Mouse (Mus musculus): Measurements from ENCODE around the gene Nr2c2ap. TPM values are rescaled to one million over a fixed set of nuclear protein-coding genes. Genes with fewer than 3 reads are reported as not detected.
A peak's percentile ranks its signal among the peaks of the same experiment; 100 is the strongest.

Nr2c2ap gene
- polyA plus RNA-seq, 1 experiment from 2014 or later, result 35.4 TPM

DNA sequence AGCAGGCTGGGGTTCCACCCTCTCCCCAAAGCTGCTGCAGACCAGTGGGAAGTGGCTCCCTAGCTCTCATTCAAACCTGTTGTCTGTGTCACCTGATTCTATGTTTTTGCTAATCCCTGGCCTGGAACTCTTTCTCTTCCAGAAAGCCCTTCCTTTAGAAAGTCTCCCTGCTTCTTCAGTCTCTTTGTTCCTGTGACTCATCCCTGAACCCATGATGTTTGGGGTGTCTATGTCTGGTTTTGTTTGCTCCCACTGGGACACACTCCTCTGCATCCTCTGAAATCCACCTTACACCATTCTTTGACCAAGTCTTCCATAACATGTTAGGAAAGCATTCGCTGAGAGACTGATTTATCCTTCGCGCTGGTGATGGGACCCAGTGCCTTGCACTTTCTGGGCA is 1.1 kb upstream of the Nr2c2ap start:
- WGBS, result 80% methylated on average over 3 of the region's 3 CpGs
- no peak overlapping the region for H3K4me2 ChIP-seq
- no peak overlapping the region for H3K9ac ChIP-seq (ENCODE audit: low read depth, low read length)
- H3K27ac ChIP-seq (ENCODE audit: low read depth, low read length), result no peak overlapping the region
- H3K4me3 ChIP-seq (ENCODE audit: low read depth, low read length), result no peak overlapping the region
- peaks cover 6% of the 10 kb centered on the region; the same call in 1 of the 2 replicates for H3K36me3 ChIP-seq (ENCODE audit: control insufficient read depth, insufficient read depth, low read length)
- no peaks in the 10 kb centered on the region for H3K9me3 ChIP-seq (ENCODE audit: control insufficient read depth, low read length)
- DNase-seq (ENCODE audit: low spot score) (no peak), ATAC-seq (replicated peaks; ENCODE audit: low FRiP score) (no peak)
- H3K27me3 ChIP-seq (replicated peaks; ENCODE audit: control insufficient read depth, insufficient read depth, low read length), result no peaks in the 10 kb centered on the region
- H3K4me1 ChIP-seq (replicated peaks; ENCODE audit: control insufficient read depth, insufficient read depth, low read length), result peaks cover 16% of the 10 kb centered on the region

DNA sequence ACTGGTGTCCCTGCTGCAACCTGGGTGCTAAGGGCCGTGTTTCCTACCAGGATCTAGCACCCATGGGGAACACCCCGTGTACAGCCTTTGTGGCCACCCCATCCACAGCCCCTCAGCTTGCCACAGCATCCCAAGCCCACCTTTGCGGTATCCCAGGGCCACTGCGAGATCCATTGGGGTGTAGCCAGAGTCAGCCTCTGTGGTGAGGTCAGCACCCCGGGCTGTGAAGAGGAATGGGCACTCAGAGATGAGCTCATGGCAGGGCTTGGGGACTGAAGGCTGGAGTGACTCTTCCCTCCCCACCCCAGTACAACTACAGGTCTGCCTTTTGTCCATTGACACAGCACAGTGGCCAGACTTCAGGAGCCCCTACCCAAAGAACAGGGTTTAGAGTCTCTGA is 3.0 kb downstream of the Nr2c2ap start:
- no peak for ATAC-seq (replicated peaks; ENCODE audit: low FRiP score)
- no peak overlapping the region for H3K4me2 ChIP-seq
- DNase-seq (ENCODE audit: low spot score), result no peak
- H3K4me3 ChIP-seq (ENCODE audit: low read depth, low read length), result no peak overlapping the region
- H3K9ac ChIP-seq (ENCODE audit: low read depth, low read length), result no peak overlapping the region
- H3K36me3 ChIP-seq (ENCODE audit: control insufficient read depth, insufficient read depth, low read length), result peaks cover 13% of the 10 kb centered on the region; the same call in 1 of the 2 replicates
- WGBS, result 86% methylated on average over 5 of the region's 5 CpGs
- no peak overlapping the region for H3K27ac ChIP-seq (ENCODE audit: low read depth, low read length)
- H3K27me3 ChIP-seq (replicated peaks; ENCODE audit: control insufficient read depth, insufficient read depth, low read length), result no peaks in the 10 kb centered on the region
- H3K9me3 ChIP-seq (ENCODE audit: control insufficient read depth, low read length), result no peaks in the 10 kb centered on the region
- peaks cover 21% of the 10 kb centered on the region for H3K4me1 ChIP-seq (replicated peaks; ENCODE audit: control insufficient read depth, insufficient read depth, low read length)

DNA sequence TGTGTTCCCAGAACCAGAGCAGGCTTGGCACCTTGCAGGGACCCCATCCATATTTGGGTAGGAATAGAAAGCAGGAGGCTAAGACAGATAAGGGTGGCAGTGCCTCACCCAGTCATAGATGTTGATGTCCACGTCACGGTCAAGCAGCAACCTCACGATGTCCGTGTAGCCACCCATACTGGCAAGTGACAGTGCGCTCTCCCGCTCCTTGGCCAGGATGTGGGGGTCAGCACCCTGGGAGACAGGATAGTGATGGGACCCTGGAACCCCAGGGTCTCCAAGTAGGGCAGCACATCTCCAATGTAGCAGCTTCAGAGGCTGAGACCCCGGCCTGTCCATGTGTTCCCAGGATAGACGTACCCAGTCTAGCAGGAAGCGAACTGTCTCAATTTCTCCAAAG is 3.8 kb downstream of the Nr2c2ap start:
- Histone ChIP-seq H3K4me2 (no peak overlapping the region), H3K4me3 (ENCODE audit: low read depth, low read length) (no peak overlapping the region), H3K4me1 (replicated peaks; ENCODE audit: control insufficient read depth, insufficient read depth, low read length) (peaks cover 21% of the 10 kb centered on the region), H3K27me3 (replicated peaks; ENCODE audit: control insufficient read depth, insufficient read depth, low read length) (no peaks in the 10 kb centered on the region), H3K36me3 (ENCODE audit: control insufficient read depth, insufficient read depth, low read length) (peaks cover 13% of the 10 kb centered on the region; the same call in 1 of the 2 replicates), H3K9ac (ENCODE audit: low read depth, low read length) (no peak overlapping the region), H3K27ac (ENCODE audit: low read depth, low read length) (no peak overlapping the region), H3K9me3 (ENCODE audit: control insufficient read depth, low read length) (no peaks in the 10 kb centered on the region)
- ATAC-seq (replicated peaks; ENCODE audit: low FRiP score) (no peak), DNase-seq (ENCODE audit: low spot score) (no peak)
- WGBS, result 81% methylated on average over 9 of the region's 9 CpGs

DNA sequence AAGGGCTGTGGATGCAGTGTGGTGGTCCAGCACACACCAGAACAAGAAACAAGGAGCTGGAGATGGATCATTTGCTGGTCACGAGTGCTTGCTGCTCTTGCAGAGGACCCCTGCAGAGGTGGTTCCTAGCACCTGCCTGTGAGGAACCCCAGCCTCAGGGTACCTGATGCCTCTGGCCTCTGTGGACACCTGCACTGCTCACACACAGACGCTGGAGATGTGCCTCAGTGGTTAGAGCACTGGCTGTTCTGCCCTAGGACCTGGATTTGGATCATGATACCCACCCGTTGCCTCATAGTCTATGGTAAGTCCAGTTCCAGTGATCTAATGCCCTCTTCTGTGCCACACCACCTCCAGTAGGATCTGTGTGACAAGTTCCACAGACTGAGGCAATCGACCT is 5.5 kb downstream of the Nr2c2ap start:
- 77% methylated on average over 4 of the region's 4 CpGs for WGBS
- Histone ChIP-seq H3K4me1 (replicated peaks; ENCODE audit: control insufficient read depth, insufficient read depth, low read length) (peaks cover 28% of the 10 kb centered on the region), H3K9ac (ENCODE audit: low read depth, low read length) (no peak overlapping the region), H3K9me3 (ENCODE audit: control insufficient read depth, low read length) (no peaks in the 10 kb centered on the region), H3K4me3 (ENCODE audit: low read depth, low read length) (no peak overlapping the region), H3K4me2 (no peak overlapping the region), H3K27me3 (replicated peaks; ENCODE audit: control insufficient read depth, insufficient read depth, low read length) (no peaks in the 10 kb centered on the region), H3K36me3 (ENCODE audit: control insufficient read depth, insufficient read depth, low read length) (peaks cover 13% of the 10 kb centered on the region; the same call in 1 of the 2 replicates), H3K27ac (ENCODE audit: low read depth, low read length) (no peak overlapping the region)
- DNase-seq (ENCODE audit: low spot score), result no peak
- no peak for ATAC-seq (replicated peaks; ENCODE audit: low FRiP score)

DNA sequence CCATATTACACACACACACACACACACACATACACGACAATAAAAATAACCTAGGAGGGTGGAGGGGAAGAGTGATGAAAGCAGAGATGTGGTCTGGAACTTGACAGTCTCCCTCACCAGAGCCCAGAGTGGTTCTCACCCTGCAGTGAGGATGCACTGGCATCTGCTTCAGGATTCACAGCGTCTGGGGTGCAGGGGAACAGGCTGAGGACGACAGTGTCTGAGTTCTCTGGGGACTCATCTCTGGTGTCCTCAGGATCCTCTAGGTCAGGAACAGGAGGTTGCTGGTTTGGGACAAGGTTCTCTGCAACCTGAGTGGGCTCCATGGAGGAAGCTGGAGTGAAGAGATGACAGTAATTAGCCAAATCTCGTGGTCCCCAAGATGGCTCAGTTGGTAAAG is 6.8 kb downstream of the Nr2c2ap start:
- no peaks in the 10 kb centered on the region for H3K27me3 ChIP-seq (replicated peaks; ENCODE audit: control insufficient read depth, insufficient read depth, low read length)
- H3K4me2 ChIP-seq, result peak overlapping the region; percentile 76
- peaks cover 16% of the 10 kb centered on the region for H3K4me1 ChIP-seq (replicated peaks; ENCODE audit: control insufficient read depth, insufficient read depth, low read length)
- ATAC-seq (replicated peaks; ENCODE audit: low FRiP score), result no peak
- H3K9me3 ChIP-seq (ENCODE audit: control insufficient read depth, low read length), result no peaks in the 10 kb centered on the region
- 80% methylated on average over 4 of the region's 4 CpGs for WGBS
- DNase-seq (ENCODE audit: low spot score), result no peak
- H3K27ac ChIP-seq (ENCODE audit: low read depth, low read length), result no peak overlapping the region
- peak overlapping the region; percentile 88 for H3K4me3 ChIP-seq (ENCODE audit: low read depth, low read length)
- peak overlapping the region; percentile 65; the same call in 1 of the 2 replicates for H3K9ac ChIP-seq (ENCODE audit: low read depth, low read length)
- peaks cover 16% of the 10 kb centered on the region for H3K36me3 ChIP-seq (ENCODE audit: control insufficient read depth, insufficient read depth, low read length)

DNA sequence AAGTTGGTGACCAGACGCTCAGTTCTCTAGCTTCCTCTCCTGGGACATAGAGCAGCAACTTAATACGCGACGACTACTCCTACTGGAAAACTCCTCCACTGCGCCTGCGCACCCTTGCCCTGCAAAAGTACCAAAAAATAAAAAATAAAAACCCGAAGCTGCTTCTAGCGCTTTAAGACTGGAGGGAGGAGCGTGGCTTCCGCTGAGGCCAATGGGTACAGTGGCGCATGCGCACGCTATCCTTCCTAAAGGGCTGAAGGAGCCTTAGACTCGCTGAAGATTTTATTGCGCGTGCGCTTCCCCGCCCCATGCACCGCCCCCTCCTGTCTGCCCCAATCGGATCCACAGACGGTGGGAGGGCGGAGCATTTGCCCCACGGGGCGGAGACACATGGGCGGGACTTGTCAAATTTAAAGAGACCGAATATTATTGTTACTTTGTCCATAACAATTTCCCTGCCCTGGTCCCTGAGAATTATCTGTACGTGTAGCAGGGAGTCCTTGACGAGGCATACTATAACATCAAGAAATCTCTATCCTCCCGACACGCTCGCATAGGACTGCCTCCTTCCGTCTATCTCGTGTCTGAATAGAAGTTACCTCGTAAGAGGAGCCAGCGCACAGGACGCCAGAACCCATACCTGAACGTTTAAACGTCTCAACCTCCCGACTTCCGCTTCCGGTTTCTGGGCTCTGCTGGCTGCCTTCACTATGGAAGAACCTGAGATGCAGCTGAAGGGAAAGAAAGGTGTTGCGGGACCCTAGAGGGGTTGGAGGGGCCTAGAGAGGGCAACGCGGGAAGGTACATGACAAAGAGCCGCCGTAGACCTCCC is 8.1 kb downstream of the Nr2c2ap start, which contains the start of the genes Rfxank, Borcs8 and Mef2b:
Rfxank (minus strand) TSS at position 129 of the 832 bp plus-strand sequence.
Borcs8 (plus strand) TSS at position 474 of the 832 bp plus-strand sequence.
Mef2b (plus strand) TSS at position 686 of the 832 bp plus-strand sequence.
- peaks cover 13% of the 10 kb centered on the region for H3K4me1 ChIP-seq (replicated peaks; ENCODE audit: control insufficient read depth, insufficient read depth, low read length)
- DNase-seq (ENCODE audit: low spot score) (peak; percentile 97), ATAC-seq (replicated peaks; ENCODE audit: low FRiP score) (peak; percentile 96)
- peak within 1 kb of the TSS; percentile 79 for H3K27ac ChIP-seq (ENCODE audit: low read depth, low read length)
- H3K27me3 ChIP-seq (replicated peaks; ENCODE audit: control insufficient read depth, insufficient read depth, low read length), result no peaks in the 10 kb centered on the region
- peak within 1 kb of the TSS; percentile 83 for H3K4me2 ChIP-seq
- peaks cover 12% of the 10 kb centered on the region; the same call in 1 of the 2 replicates for H3K36me3 ChIP-seq (ENCODE audit: control insufficient read depth, insufficient read depth, low read length)
- under 1% methylated on average over 46 of the region's 46 CpGs for WGBS
- H3K4me3 ChIP-seq (ENCODE audit: low read depth, low read length), result peak within 1 kb of the TSS; percentile 88
- no peaks in the 10 kb centered on the region for H3K9me3 ChIP-seq (ENCODE audit: control insufficient read depth, low read length)
- peak within 1 kb of the TSS; percentile 68 for H3K9ac ChIP-seq (ENCODE audit: low read depth, low read length)

DNA sequence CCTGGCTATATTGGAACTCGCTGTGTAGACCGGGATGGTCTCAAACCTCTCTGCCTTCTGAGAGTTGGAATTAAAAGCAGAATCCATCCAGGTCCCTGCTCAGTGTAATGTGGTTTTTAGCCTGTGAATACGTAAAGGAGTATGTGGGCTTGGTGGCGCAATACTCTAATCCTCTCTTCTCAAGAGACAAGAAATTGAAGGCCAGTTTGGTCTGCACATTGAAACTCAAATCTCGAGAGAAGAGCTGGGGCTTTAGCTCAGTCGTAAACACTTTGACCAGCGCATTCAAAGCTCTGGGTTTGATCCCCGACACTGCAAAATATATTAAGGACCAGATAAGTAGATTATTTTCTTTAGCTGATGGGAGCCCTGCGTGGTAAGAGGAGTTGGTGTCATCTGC is 8.8 kb downstream of the Nr2c2ap start:
- H3K4me2 ChIP-seq, result peak overlapping the region; percentile 83
- peak overlapping the region; percentile 79 for H3K27ac ChIP-seq (ENCODE audit: low read depth, low read length)
- H3K9ac ChIP-seq (ENCODE audit: low read depth, low read length), result peak overlapping the region; percentile 68
- peaks cover 13% of the 10 kb centered on the region for H3K4me1 ChIP-seq (replicated peaks; ENCODE audit: control insufficient read depth, insufficient read depth, low read length)
- ATAC-seq (replicated peaks; ENCODE audit: low FRiP score) (no peak; the same call in 1 of the 2 replicates), DNase-seq (ENCODE audit: low spot score) (no peak)
- no peaks in the 10 kb centered on the region for H3K9me3 ChIP-seq (ENCODE audit: control insufficient read depth, low read length)
- WGBS, result 9% methylated on average over 9 of the region's 9 CpGs
- peak overlapping the region; percentile 88 for H3K4me3 ChIP-seq (ENCODE audit: low read depth, low read length)
- no peaks in the 10 kb centered on the region for H3K27me3 ChIP-seq (replicated peaks; ENCODE audit: control insufficient read depth, insufficient read depth, low read length)
- peaks cover 15% of the 10 kb centered on the region for H3K36me3 ChIP-seq (ENCODE audit: control insufficient read depth, insufficient read depth, low read length)

DNA sequence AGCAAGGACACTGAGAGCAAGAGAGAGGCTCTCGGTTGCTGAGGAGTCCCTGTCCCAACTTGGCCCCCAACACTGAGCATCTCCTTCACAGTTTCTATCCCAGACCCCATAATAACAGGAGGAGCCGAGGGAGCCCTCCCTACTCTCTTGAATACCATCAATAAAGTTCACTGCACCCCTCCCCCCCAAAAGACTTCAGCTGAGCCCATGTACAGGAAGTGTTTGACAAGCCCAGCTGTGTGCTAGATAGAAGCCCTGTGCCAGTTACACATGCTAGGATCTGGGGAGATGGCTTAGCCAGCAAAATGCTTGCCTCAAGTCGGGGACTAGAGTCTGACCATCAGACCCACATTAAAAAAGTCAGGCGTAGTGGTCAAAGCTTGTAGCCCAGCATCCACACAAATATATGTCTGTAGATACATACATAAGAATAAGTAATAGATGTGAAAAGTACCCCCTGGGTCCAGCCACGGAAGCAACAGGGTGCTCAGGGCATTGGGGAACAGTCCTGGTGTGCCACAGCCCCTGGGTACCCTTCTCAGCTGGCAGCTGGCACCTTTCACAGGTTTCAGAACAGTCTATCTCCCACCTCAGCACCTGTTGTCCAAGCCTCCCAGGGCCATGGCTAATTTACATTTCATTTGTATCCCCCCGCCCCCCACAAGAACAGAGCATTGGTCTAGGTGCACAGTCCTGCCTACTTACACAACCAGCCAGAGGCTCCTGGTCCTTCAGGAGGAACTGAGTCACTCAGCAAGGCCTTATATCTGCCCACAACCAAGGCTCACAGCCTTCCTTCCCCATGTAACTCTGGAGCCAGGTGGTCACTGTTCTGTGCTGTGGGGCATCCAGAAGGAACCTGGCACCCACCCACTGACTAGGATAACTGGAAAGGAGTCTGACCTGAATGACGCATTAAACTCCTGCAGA is 16.8 kb downstream of the Nr2c2ap start:
- Histone ChIP-seq H3K4me2 (no peak overlapping the region), H3K9me3 (ENCODE audit: control insufficient read depth, low read length) (no peaks in the 10 kb centered on the region), H3K4me3 (ENCODE audit: low read depth, low read length) (no peak overlapping the region), H3K9ac (ENCODE audit: low read depth, low read length) (no peak overlapping the region), H3K4me1 (replicated peaks; ENCODE audit: control insufficient read depth, insufficient read depth, low read length) (peaks cover 3% of the 10 kb centered on the region; the same call in 1 of the 2 replicates), H3K36me3 (ENCODE audit: control insufficient read depth, insufficient read depth, low read length) (peaks cover 12% of the 10 kb centered on the region), H3K27me3 (replicated peaks; ENCODE audit: control insufficient read depth, insufficient read depth, low read length) (peaks cover 5% of the 10 kb centered on the region; the same call in 1 of the 2 replicates), H3K27ac (ENCODE audit: low read depth, low read length) (no peak overlapping the region)
- DNase-seq (ENCODE audit: low spot score) (no peak), ATAC-seq (replicated peaks; ENCODE audit: low FRiP score) (no peak)
- WGBS, result 73% methylated on average over 7 of the region's 7 CpGs

Data from liver, embryonic 11.5 days (tissue).